Mouse (Mus musculus) liver, adult (tissue): Measurements from ENCODE around the gene Fut8.
A peak's percentile ranks its signal among the peaks of the same experiment; 100 is the strongest.

Experiments
- GATA4 ChIP-seq: IDR thresholded peaks from 2 replicates; pipeline ENCODE4 v1.6.1; 2014; ENCODE audit warnings: mild to moderate bottlenecking, low read length; ENCODE audit not compliant: insufficient replicate concordance

Gene Fut8

GRCm38 (mm10) chr12:77237950-77238530 is at the start of gene Fut8:
Gene Fut8 (plus strand): TSS chr12:77238125.
- TF ChIP-seq GATA4 = no peak

- TF ChIP-seq GATA4 = no peak
Measured at GRCm38 (mm10) chr12:77189161-77189560, 48.8 kb upstream of the Fut8 start.

- no peak for TF ChIP-seq GATA4
Measured at GRCm38 (mm10) chr12:77189933-77190446, 47.9 kb upstream of the Fut8 start.

GRCm38 (mm10) chr12:77191478-77192271 is 46.2 kb upstream of the Fut8 start:
- TF ChIP-seq GATA4 = no peak

- no peak for TF ChIP-seq GATA4
Measured at GRCm38 (mm10) chr12:77192714-77193113, 45.2 kb upstream of the Fut8 start.

- no peak for TF ChIP-seq GATA4
Measured at GRCm38 (mm10) chr12:77193225-77193716, 44.7 kb upstream of the Fut8 start.

GRCm38 (mm10) chr12:77195044-77195443 is 42.9 kb upstream of the Fut8 start:
- TF ChIP-seq GATA4 = no peak

- no peak for TF ChIP-seq GATA4
Measured at GRCm38 (mm10) chr12:77196529-77197095, 41.3 kb upstream of the Fut8 start.

- TF ChIP-seq GATA4 = no peak
Measured at GRCm38 (mm10) chr12:77197121-77197599, 40.8 kb upstream of the Fut8 start.

GRCm38 (mm10) chr12:77198253-77198652 is 39.7 kb upstream of the Fut8 start:
- no peak for TF ChIP-seq GATA4

- no peak for TF ChIP-seq GATA4
Measured at GRCm38 (mm10) chr12:77201461-77202143, 36.3 kb upstream of the Fut8 start.

GRCm38 (mm10) chr12:77203136-77203535 is 34.8 kb upstream of the Fut8 start:
- no peak for TF ChIP-seq GATA4

- no peak for TF ChIP-seq GATA4
Measured at GRCm38 (mm10) chr12:77206852-77207251, 31.1 kb upstream of the Fut8 start.

- TF ChIP-seq GATA4 = no peak
Measured at GRCm38 (mm10) chr12:77208056-77208455, 29.9 kb upstream of the Fut8 start.

GRCm38 (mm10) chr12:77208576-77209180 is 29.2 kb upstream of the Fut8 start:
- peak; percentile 72; the same call in 1 of the 2 replicates for TF ChIP-seq GATA4
